Mouse (Mus musculus) CH12.LX (cell line): ENCODE data around the gene Pgm2l1.

Source experiments
- CTCF ChIP-seq, 2 experiments: IDR thresholded peaks in 1 of 2; conservative IDR thresholded peaks in 1 of 2; 2 replicates each; pipeline ENCODE4 v1.5.1; 2011 to 2012; ENCODE audit warnings: low read depth in 2 of 2, low read length in 2 of 2, improper control_type of control experiment in 1 of 2, inconsistent platforms in 1 of 2, mild to moderate bottlenecking in 1 of 2, moderate library complexity in 1 of 2
- E2F4 ChIP-seq: IDR thresholded peaks from 2 replicates; pipeline ENCODE4 v1.6.1; 2011; ENCODE audit warnings: low read depth, low read length, improper control_type of control experiment; ENCODE audit not compliant: insufficient replicate concordance
- ELF1 ChIP-seq: IDR thresholded peaks from 2 replicates; pipeline ENCODE4 v1.6.1; 2014; ENCODE audit warnings: low read depth, mild to moderate bottlenecking, inconsistent platforms, low read length, improper control_type of control experiment
- IRF4 ChIP-seq: IDR thresholded peaks from 2 replicates; pipeline ENCODE4 v1.6.1; 2014; ENCODE audit warnings: low read depth, mild to moderate bottlenecking, inconsistent platforms, low read length, improper control_type of control experiment
- POLR2A ChIP-seq: IDR thresholded peaks from 2 replicates; pipeline ENCODE4 v1.6.1; 2011; ENCODE audit warnings: low read depth, mild to moderate bottlenecking, improper control_type of control experiment, low read length
- POLR2AphosphoS2 ChIP-seq: IDR thresholded peaks from 2 replicates; pipeline ENCODE4 v1.6.1; 2011; ENCODE audit warnings: low read depth, low read length, improper control_type of control experiment
- TBP ChIP-seq: conservative IDR thresholded peaks from 2 replicates; pipeline ENCODE4 v1.6.1; 2011; ENCODE audit warnings: low read depth, low read length, improper control_type of control experiment
- ZKSCAN1 ChIP-seq: IDR thresholded peaks from 2 replicates; pipeline ENCODE4 v1.6.1; 2012; ENCODE audit warnings: low read depth, inconsistent platforms, low read length, improper control_type of control experiment, borderline replicate concordance

DNA sequence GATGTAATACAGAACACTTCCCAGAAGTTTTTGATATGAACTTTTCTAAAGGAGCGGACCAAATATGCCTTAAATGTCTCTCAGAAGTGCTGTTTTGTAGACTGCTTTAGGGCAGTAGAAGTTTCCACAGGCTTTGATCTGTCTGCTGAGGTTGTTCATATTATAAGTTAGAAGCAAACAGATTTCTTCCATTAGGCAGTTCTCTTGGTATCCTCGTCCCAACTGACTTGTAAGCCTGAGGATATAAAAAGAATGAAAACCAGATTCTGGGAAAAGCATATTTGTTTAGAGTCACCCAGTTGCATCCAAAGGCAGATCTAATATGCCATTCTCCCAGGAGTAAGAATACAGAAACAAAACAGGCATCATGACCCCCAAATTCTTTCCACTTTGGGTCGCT, 26.0 kb upstream of the Pgm2l1 start:
- TF ChIP-seq POLR2A (no peak), CTCF (conservative IDR thresholded peaks at IDR 0.05 in 1 of 2, IDR thresholded peaks at IDR 0.05 in 1 of 2; ENCODE audit: low read depth in 2 of 2, low read length in 2 of 2) (no peak), TBP (no peak), E2F4 (no peak), POLR2AphosphoS2 (no peak), ELF1 (no peak), ZKSCAN1 (no peak), IRF4 (no peak)
